Mouse (Mus musculus) kidney, postnatal 36 days (tissue): ENCODE data around the gene Ntm.

Experiments
- DNase-seq, 2 experiments: peaks; one replicate each; pipeline ENCODE4 v3.0.0; 2021 to 2022; ENCODE audit warnings: mixed read lengths in 2 of 2

The Ntm gene

DNA sequence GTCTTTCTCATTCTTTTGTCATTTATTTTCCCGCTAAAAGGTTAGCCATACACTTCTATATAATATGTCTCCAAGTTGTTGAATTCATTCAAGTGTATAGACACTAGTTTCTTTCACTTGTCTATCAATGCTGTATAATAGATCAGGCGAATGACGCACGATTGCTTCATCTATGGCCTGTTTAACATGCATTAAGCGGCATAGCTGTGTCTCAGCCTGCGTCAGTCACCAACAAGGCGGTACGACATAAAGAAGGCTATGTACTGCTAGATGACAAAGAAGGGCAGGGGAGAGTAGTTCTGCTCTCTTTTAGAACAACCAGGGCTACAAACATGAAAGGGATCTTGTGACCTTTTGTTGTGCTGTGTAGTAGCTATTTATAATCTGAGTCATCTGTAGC is 746.4 kb downstream of the Ntm start:
- no peak for DNase-seq

DNA sequence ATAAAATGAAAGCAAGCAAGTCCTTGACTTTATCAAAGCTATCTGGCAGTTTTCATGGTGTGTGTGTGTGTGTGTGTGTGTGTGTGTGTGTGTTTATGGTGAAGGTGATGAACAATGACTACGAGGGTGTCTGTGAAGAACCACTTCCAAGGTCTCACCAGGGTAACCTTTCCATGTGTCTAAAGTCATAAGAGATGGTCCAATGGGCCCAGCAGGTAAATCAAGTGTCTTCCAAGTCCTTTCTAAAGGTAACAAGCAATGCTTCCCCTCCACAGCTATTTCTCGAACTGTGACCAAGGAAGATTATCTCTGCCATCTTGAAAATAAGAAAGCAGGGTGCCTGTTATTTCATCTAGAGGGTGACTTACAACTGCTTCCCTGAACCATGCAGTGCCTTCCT is 747.1 kb downstream of the Ntm start:
- no peak for DNase-seq

DNA sequence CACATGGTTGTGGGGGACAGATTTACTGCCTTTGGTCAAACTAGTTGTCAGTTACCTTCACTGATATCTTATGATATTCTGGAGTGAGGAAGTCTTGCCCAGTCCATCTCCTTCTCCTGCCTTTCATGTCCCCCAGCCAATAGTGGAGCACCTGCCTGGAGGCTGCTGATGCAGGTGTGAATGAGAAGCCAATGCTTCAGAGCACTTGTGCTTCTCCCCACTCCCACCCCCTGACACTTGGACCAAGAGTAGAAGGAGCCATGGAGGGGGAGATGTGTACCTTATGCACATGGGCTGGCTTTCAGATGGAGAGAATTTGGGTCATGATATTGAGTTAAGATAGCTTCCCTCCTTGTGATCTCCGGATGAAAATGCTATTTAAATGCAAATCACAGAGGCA is 747.7 kb downstream of the Ntm start:
- no peak for DNase-seq

DNA sequence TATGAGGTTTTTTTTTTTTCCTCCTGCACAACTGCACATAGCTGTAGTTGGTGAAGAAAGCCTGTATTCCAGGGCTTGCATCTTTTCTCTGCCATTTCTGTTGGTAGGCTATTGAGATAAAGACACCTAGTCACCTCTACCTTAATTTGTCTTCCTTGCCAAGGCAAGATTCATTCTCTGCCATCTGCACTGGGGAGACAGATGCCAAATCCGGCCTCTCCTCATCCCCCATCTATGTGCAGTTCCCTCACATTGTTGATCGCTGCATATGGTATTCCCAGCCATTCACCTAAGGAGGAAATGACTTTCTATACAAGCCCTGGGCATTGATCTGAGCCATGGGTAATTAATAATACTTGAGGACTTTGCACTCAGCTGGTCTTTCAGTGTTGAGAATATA is 753.7 kb downstream of the Ntm start:
- no peak for DNase-seq

DNA sequence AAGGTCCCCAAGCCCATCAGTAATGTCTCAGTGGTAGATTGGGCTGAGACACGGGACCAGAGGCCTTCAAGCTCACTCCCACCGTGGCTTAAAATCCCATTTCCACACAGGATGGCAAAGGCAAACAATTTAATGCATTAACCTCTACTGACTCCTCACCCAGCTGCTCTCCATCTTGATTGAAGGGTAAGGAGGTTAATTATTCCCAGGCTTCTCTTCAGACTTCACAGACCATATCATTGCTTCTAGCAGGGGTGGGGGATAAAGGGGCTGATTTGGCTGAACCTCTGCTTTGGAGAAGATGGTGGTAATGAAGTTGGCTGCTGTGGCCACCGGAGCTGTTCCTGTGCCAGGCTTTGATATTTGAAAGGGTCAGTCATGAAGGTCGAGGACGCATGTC is 754.8 kb downstream of the Ntm start:
- no peak for DNase-seq

DNA sequence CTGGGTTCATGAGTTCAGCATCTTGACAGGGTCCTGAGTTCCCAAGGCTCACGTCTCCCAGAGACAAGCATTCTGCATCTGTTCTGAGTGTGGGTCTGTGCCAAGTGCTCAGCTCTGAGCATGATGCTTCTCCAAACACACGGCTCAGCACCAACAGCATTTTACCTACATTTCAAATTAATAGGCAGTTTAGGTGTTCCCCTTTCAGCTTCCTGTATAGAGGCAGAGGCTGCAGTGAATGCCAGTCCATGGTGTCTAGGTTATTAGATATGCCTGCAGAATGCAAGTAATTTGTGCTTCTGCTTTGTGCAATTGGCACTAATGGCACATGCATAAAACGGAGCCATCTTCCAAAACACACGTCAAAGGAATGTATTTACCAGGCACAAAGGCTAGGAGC is 757.3 kb downstream of the Ntm start:
- no peak for DNase-seq

DNA sequence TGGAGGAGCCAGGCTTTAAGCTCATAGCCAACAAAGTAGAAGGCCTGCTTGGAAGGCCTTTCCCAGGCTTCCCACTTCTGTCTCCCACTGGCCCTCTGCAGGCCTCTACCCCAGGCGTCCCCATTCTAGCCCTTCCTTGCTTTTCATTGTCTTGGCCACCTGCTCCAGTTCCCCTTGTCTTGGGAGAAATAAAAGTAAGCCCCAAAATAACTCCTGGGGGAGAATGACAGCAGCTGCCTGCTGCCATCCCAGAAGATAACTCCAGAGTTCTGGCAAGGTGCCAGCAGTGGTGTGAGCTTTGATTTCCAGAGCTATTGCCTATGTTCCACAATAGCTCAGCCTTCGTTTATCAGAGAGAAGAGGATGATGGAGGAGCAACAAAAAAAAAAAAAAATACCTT is 760.7 kb downstream of the Ntm start:
- no peak for DNase-seq

DNA sequence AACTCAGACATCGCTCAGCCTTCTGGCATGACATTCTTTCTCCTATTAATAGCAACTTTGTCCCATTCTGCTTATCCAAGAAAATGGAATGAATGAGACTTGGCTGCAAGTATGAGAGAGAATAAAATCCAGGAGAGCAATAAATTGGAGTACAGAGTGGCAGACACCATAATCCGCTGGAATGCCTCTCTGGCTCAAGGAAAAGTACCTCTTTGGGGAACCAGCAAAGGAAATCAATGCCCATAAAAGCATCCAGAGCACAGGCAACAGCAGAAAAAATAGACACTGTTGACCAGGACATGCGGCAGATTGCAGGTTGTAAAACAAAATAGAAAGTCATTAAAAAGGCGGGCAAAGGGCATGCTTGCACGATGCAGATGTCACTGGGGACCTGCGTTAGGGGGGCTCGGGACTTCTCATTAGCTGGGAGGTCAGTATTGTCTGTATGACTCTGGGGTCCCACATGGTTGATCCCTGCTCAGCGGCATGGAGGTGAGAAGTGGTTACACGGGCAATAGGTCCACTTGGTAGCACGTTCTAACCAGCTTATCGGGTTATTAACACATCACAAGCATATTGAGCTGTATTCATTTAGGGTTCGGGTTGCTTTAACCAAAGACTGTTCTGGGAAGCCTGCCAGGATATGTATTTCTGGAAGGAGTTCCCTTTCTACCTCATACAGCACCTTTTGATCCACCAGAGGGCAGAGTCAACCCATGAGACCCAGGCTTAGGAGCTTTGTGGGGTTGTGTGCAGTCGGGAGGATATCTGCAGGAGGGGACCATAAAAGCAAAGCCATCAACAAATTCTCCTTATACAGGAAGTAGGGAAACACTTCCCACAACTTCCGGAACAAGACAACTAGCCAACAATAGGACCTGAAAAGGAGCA is 761.5 kb downstream of the Ntm start:
- DNase-seq, result peak; percentile 31 to 55

DNA sequence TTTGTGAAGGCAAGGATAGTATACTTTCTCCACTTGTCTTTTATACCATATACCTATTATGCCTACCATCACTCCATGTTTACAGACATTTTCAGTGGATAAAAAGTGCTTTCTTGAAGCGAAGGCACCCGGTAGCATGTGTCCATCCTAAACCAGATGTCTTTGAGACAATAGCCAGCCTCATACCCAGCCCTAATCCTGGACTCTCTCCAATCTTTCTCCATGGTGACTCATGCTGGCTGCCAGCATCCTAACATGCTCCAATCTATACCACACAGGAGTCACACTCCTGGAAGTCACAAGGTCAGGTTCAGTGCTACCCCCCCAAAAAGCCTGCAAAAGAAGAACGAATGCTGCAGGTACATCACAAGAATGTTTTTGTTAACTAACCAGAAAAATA is 765.9 kb downstream of the Ntm start:
- no peak for DNase-seq

DNA sequence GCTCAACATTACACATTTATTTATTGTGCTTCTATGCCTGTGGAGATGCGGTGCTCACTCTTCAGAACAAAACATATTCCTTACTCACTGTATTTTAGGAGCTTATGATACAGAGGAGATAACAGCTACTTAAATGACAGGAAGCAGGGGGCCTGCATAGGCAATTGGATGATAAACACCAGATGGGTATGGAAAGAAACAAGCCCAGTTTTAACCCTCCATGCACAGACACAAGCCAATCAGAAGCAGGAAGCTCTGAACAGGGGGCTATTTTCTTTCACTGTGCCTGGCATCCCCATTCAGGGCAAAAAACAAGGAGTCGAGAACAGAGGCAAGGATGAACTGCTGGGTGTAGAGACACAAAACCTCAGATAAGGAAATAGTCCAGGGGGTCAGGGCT is 768.7 kb downstream of the Ntm start:
- no peak for DNase-seq

DNA sequence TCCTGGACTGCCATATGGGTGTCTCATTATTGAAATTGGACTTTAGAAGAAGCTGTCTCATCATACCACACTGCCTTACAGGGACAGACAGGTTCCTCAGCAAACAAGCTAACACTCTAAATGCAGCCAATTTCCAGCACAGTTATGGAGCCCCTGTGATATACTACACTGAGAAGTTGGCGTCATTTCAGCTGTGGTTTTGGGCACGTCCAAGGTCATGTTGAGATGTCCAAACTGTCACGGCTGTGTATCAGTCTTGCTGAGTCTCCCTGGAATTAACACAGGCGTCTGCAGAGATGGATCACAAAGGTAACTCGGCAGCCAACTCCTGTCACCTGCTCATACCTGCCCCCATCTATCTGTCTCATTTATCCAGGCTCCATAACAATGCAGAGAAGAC is 779.9 kb downstream of the Ntm start:
- no peak for DNase-seq

DNA sequence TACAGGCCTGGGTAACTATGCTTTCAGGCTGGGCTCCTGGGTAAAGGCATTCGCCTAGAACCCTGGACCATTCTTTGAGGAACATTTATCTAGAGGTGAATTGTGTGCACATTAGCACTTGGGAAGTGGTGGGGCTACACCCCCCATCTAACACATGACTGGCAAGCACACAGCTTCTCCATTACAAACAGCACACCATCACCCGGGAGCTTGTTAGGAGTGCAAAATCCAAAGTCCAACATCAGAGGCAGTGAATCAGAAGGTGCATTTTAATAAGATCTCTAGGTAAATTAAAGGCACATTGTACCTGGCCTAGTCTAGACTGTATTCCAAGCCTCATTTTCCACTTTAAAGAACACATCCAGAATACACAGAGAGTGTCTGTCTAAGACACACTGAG is 781.3 kb downstream of the Ntm start:
- DNase-seq, result peak; percentile 27 to 37

DNA sequence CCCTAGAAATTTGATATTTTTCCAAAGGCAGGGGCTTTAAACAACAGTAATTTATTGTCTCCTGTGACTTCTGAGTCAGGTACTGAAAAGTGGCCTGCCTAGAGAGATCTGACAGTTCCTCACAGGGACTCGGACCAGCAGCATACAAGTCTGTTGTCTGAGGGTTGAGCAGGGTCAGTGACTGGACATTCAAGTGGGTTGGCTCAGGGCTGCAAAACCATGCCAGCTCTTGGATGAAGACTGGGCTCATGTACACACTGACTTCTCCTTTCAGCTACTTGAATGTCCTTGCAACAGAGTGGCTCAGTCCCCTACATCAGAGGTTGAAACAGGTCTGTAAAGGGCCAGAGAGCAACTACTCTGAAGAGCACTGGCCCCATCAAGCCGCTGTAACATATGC is 797.2 kb downstream of the Ntm start:
- DNase-seq, result no peak

DNA sequence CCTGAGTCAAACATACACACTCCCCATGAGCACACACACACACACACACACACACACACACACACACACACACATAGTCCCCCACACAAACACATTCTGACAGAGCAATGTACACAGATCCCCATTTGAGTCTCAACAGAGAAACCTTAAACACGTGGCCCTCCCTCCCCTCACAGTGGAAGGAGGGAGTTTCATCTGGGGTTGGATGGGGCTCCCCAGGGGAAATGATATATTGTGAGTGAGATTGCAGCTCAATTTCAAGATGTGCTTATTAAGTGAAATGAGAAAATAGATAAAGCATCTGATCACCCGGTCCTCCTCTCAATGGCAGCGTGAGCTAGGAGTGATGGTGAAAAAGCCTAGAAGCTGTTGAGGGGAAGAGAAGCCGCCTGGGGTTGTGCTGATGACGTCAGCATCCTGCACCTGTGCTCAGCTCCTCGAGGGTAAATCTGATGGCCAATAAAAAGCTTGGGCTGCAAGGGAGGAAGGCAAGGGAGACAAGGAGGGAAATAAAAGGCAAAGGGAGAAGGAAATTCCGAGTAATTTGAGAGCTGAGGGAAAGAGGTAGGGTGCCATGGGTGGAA is 801.8 kb downstream of the Ntm start:
- DNase-seq, result no peak

DNA sequence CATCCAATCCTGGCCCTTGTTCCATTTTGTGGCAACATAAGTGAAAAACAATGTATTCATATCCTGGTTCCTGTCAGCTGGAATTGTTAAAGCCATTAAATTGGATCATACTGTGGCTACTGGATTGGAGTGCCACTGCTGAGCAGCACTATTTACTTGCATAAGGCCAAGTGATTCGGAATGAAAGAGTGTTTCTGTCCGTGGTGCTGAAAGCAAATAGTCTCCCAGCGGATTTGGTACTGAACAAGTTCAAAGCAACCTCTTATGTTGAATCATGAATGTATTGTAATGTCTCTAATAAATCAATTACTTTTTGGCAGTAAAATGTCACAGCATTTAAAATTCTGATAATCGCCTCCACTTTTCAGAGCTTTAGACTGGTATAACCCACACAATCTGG is 817.0 kb downstream of the Ntm start:
- peak; percentile 52 to 65 for DNase-seq

DNA sequence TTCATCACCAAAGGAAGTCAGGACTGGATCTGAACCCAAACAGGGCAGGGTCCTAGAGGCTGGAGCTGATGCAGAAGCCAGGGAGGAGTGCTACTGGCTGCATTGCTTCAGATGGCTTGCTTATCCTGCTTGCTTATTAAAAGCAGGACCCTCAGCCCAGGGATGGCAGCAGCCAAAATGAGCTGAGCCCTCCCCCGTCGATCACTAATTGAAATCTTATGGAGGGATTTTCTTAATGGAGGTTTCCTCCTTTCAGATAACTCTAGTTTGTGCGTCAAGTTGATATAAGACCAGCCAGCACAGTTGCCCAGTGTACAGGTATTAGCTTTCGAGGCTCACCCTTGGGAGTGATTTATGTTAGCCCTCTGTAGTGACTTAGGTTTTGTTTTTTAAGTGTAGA is 826.9 kb downstream of the Ntm start:
- DNase-seq, result no peak

DNA sequence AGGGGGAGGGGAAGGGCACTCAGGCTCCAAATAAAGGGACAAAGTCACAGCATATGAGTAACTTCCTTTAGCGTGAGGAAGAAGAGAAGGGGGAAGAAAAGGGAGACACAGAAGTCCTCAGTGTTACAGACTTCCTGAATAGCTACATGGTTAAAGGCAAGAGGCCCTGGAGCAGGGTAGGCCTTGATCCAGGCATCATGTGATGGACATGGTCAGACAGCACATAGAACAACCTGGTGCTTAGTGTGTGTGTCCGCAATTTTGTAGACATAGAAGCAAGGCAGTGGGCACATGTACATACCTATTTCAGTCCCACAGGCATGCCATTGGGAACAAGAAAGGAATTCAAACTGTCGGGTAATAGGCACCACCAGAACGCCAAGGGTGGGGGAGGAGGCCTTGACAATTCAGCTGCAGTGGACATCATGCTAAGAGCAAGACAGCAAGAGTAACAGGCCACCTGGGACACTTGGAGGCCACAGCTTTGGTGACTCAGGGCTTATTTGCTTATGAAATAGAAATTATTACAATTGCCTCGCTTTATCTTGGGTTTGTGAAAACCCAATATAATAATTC is 832.1 kb downstream of the Ntm start:
- DNase-seq, result no peak

DNA sequence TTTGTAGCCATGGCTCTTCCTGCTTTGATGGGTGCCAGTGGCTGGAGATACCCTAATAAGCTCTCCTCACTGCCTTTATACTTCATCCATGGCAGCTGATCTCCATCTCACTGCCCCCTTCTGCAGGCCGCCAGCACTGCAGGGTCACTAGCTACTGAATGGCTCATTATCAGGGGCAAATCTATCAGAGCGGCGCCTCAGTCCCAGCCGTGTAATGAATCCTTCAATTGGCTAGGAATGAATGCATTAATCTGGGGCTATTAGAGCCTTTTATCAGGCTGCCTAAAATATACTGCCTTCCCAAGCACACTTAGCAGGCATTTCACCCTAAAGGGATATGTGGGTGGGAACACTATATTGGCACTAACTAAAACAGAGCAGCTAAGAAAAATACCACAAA is 832.6 kb downstream of the Ntm start:
- DNase-seq, result no peak

DNA sequence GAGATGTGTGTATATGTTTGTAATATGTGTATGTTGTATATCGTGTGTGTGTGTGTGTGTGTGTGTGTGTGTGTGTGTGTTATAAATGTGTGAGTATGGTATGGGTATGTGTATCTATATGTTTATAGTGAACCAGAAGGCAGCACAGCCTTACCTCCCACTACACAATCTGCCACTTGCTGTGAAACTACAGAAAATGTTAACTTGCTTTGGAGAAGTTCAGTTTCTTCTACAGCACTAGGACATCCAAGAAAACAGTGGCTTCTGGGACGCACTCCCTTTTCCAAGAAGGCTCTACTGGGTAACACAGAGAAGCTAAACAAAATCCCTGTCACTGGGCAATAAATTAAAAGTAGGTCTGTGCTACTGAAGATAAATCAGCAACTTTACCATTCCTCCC is 834.5 kb downstream of the Ntm start:
- no peak for DNase-seq

DNA sequence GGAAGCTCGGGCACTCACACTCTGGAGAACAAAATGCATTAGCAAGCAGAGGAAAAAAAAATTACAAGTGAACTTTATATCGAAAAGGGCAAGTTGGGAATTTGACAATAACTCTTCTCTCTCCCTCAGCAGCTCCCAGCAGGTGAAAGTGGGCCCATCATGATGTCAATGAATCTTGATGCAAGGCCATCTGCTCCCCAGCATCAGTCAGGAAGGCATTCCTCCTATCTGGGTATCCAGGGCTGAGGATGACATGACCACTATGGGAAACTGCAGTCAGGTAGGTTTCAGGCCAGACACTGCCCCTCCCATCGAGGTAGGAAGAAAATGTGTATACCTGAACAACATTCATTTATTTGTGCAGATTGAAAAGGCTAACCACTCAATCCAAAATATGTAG is 838.5 kb downstream of the Ntm start:
- no peak for DNase-seq

DNA sequence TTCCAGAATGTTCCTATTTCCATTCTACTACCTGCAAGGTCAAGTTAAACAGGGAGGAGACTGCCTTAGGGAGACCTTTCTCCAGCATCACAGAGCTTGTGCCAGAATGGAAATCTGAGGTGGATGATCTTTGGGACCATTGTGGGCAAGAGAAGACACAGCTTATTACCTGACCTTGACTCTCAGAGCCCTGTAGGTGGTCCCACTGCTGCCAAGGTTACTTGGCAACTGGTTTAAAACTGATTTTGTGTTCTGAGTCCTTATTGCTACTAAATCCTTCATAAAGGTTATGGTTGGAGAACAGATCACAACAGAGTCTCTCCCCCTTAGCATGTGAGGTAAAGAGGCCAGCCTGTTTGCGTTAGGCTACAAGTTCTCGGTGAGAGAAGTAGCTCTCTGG is 839.1 kb downstream of the Ntm start:
- no peak for DNase-seq

DNA sequence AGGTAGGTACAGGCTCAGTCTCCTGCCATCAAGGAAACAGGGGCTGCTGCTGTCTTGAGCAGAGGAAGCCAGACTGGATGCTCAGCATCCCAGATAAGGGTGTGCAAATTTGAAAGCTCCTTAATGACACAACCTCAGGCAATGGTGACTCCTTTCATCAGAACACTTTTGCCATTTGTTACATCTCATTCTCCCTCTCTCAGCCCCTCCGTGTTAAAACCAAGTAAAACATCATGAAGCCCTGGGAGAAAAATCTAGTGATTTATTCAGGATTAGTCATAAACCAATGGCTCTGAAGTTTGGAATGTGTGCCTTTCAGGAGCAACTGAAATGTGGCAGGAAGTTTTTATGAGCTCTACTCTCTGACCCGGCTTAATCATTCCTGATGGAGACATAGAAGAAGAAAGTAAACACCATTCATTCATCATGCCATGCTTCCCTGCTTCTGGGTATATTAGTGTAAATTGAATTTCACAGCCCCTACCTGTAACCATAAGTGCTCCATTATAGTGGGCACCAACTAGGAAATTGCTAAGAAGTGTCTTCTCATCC is 845.3 kb downstream of the Ntm start:
- peak in 1 of 2 experiments; percentile 4 for DNase-seq

DNA sequence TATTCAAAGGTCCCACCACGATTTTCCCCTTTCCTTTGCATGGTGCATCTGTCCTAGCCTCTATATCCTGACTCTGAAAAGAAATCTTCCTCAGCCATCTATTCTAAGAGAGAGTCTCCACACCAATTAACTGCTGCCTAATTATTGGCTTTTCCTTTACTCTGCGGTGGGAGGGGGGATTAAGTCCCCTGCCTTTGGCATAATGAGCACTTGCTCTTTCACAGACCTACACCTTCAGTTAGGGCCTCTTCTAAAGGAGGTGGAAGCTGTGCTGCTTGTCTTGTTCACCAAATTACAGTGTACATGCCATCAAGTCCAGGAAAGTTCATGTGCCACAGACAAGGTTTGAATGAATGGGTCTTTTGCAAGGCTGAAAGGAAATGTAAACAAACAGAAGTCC is 847.6 kb downstream of the Ntm start:
- DNase-seq, result no peak

DNA sequence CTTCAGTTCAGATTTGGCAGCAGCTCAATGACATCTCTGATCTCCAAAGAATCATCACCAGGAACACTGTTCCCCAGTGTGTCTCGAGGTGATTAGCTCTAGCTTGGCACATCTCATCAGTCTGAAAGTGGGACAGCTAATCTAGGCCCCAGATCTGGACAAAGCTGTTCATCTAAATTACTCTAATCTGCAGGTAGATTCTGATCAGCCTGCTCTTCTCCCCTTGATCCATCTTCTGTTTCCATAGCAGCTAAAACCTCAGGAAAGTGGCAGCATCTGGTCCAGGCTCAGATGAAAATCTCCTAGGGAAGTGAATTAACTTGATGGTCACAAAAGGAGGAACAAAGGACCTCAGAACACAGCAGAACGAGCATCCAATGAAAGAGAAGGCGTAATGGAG is 856.2 kb downstream of the Ntm start:
- no peak for DNase-seq
